26 mouse cellular contexts compared by ENCODE assay signal in genomic region chr2:101759523-101760277, GRCm38 (mm10).
DNase-seq lines count a peak whose midpoint lies in the region; ATAC-seq and TF ChIP-seq lines count a peak whose summit lies in the region.
"Had no signal": no experiment of that assay in that cellular context is flagged by ENCODE, and none has a peak within 500 bp of the region (broad histone marks: within the 10 kb centered on the region; RNA-seq: fewer than 3 reads in every experiment).

No protein-coding gene starts in this region.

- no peak overlapping the region for H3K9ac ChIP-seq in forebrain, postnatal 0 days
- no peak overlapping the region for H3K9ac ChIP-seq in forebrain, embryonic 12.5 days
- no peak overlapping the region for H3K9ac ChIP-seq in embryonic facial prominence, embryonic 13.5 days
- H3K9ac ChIP-seq in kidney, embryonic 14.5 days (ENCODE audit: low read depth, low read length): no peak overlapping the region
- H3K9ac ChIP-seq: heart, embryonic 12.5 days; kidney, embryonic 15.5 days; liver, postnatal 0 days; stomach, embryonic 15.5 days had no signal

- 61% methylated on average over 9 of the region's 9 CpGs for WGBS in forebrain, postnatal 0 days
- WGBS in forebrain, embryonic 12.5 days: 73% methylated on average over 9 of the region's 9 CpGs
- 56% methylated on average over 9 of the region's 9 CpGs for WGBS in embryonic facial prominence, embryonic 13.5 days
- WGBS in kidney, embryonic 14.5 days: 78% methylated on average over 9 of the region's 9 CpGs

- no peaks in the 10 kb centered on the region for H3K9me3 ChIP-seq in forebrain, postnatal 0 days (ENCODE audit: low read length)
- no peaks in the 10 kb centered on the region for H3K9me3 ChIP-seq in forebrain, embryonic 12.5 days
- H3K9me3 ChIP-seq in embryonic facial prominence, embryonic 13.5 days: no peaks in the 10 kb centered on the region
- H3K9me3 ChIP-seq in kidney, embryonic 14.5 days (ENCODE audit: control insufficient read depth, low read length): no peaks in the 10 kb centered on the region
- H3K9me3 ChIP-seq: heart, embryonic 12.5 days; hindbrain, embryonic 10.5 days; kidney, embryonic 15.5 days; stomach, embryonic 15.5 days had no signal

- H3K4me1 ChIP-seq in forebrain, postnatal 0 days (ENCODE audit: insufficient read depth): 0 out of 2 replicates have a peak, but pooled peaks cover 8% of the 10 kb centered on the region
- H3K4me1 ChIP-seq in forebrain, embryonic 12.5 days: peaks cover 24% of the 10 kb centered on the region
- peaks cover 60% of the 10 kb centered on the region for H3K4me1 ChIP-seq in embryonic facial prominence, embryonic 13.5 days
- 0 out of 2 replicates have a peak, but pooled peaks cover 5% of the 10 kb centered on the region for H3K4me1 ChIP-seq in kidney, embryonic 14.5 days (ENCODE audit: control insufficient read depth, insufficient read depth, low read length)

- ATAC-seq in forebrain, postnatal 0 days: peak; percentile 54; the same call in 1 of the 2 replicates
- ATAC-seq in forebrain, embryonic 12.5 days (ENCODE audit: low FRiP score): no peak
- ATAC-seq in embryonic facial prominence, embryonic 13.5 days (ENCODE audit: insufficient number of reproducible peaks, insufficient read depth, low FRiP score, low TSS enrichment, low read depth): no peak
- ATAC-seq in kidney, embryonic 14.5 days (ENCODE audit: low FRiP score, low TSS enrichment): no peak
- ATAC-seq: forebrain, embryonic 16.5 days; hindbrain, postnatal 0 days; intestine, embryonic 16.5 days; liver, postnatal 0 days; lung, postnatal 0 days had no signal

- no peak overlapping the region for H3K4me2 ChIP-seq in forebrain, postnatal 0 days (ENCODE audit: low read depth)
- H3K4me2 ChIP-seq in forebrain, embryonic 12.5 days: no peak overlapping the region
- H3K4me2 ChIP-seq in embryonic facial prominence, embryonic 13.5 days: no peak overlapping the region
- H3K4me2 ChIP-seq in kidney, embryonic 14.5 days (replicated peaks; ENCODE audit: low read depth, low read length): no peak overlapping the region
- H3K4me2 ChIP-seq: heart, embryonic 12.5 days; kidney, embryonic 15.5 days; liver, embryonic 11.5 days; stomach, embryonic 15.5 days had no signal

- H3K36me3 ChIP-seq in forebrain, postnatal 0 days (ENCODE audit: insufficient read depth): no peaks in the 10 kb centered on the region
- H3K36me3 ChIP-seq in forebrain, embryonic 12.5 days (replicated peaks): no peaks in the 10 kb centered on the region
- H3K36me3 ChIP-seq in embryonic facial prominence, embryonic 13.5 days: no peaks in the 10 kb centered on the region
- peaks cover 25% of the 10 kb centered on the region; the same call in 1 of the 2 replicates for H3K36me3 ChIP-seq in kidney, embryonic 14.5 days (ENCODE audit: control insufficient read depth, insufficient read depth, low read length)
- H3K36me3 ChIP-seq: heart, embryonic 12.5 days; stomach, embryonic 15.5 days had no signal

- TF ChIP-seq CTCF in forebrain, postnatal 0 days (IDR thresholded peaks at IDR 0.05; ENCODE audit: low read depth): no peak

- H3K4me3 ChIP-seq in forebrain, postnatal 0 days (ENCODE audit: low read depth, low read length): no peak overlapping the region
- no peak overlapping the region for H3K4me3 ChIP-seq in forebrain, embryonic 12.5 days (replicated peaks)
- no peak overlapping the region for H3K4me3 ChIP-seq in embryonic facial prominence, embryonic 13.5 days
- H3K4me3 ChIP-seq in kidney, embryonic 14.5 days (ENCODE audit: low read length): no peak overlapping the region
- H3K4me3 ChIP-seq: heart, embryonic 12.5 days; hindbrain, embryonic 10.5 days; kidney, embryonic 15.5 days; stomach, embryonic 15.5 days had no signal

- DNase-seq in forebrain, postnatal 0 days: peak; percentile 13
- peak; percentile 14 for DNase-seq in right cerebral cortex, adult 18-20 months
- DNase-seq in right cerebral cortex, postnatal 25 days: no peak
- no peak for DNase-seq in thymus, postnatal 36 days
- DNase-seq: adrenal gland, postnatal 36 days; cerebellum, adult 18-20 months; cerebellum, postnatal 14 days; gastrocnemius, postnatal 14 days; heart, adult 11 months; heart, postnatal 10 days; kidney, postnatal 36 days; liver, postnatal 0 days; thymus, adult 2 months had no signal

- no peaks in the 10 kb centered on the region for H3K27me3 ChIP-seq in forebrain, postnatal 0 days (ENCODE audit: insufficient read depth, low read length)
- H3K27me3 ChIP-seq in forebrain, embryonic 12.5 days: no peaks in the 10 kb centered on the region
- no peaks in the 10 kb centered on the region for H3K27me3 ChIP-seq in embryonic facial prominence, embryonic 13.5 days
- no peaks in the 10 kb centered on the region for H3K27me3 ChIP-seq in kidney, embryonic 14.5 days (ENCODE audit: control insufficient read depth, insufficient read depth, low read length)
- H3K27me3 ChIP-seq: heart, embryonic 12.5 days; kidney, embryonic 15.5 days; stomach, embryonic 15.5 days had no signal

- H3K27ac ChIP-seq in forebrain, postnatal 0 days (ENCODE audit: low read depth, low read length): no peak overlapping the region
- H3K27ac ChIP-seq in forebrain, embryonic 12.5 days: no peak overlapping the region
- peak overlapping the region; percentile 75 for H3K27ac ChIP-seq in embryonic facial prominence, embryonic 13.5 days
- H3K27ac ChIP-seq in kidney, embryonic 14.5 days (ENCODE audit: low read depth, low read length): no peak overlapping the region
- H3K27ac ChIP-seq: hindbrain, embryonic 10.5 days; hindbrain, postnatal 0 days; kidney, embryonic 15.5 days; macrophage; stomach, embryonic 15.5 days had no signal

Comparison
In these comparisons a context has a peak if more than half of its experiments do, and no peak if none do; other contexts are left out.
1. DNase-seq: peak in forebrain, postnatal 0 days (single experiment) and right cerebral cortex, adult 18-20 months (single experiment); none in right cerebral cortex, postnatal 25 days (single experiment) and thymus, postnatal 36 days (0 of 2).